Comparison of ENCODE assay signal across 10 mouse cellular contexts in genomic region chr15:97338377-97339060, GRCm38 (mm10).
A peak's percentile ranks its signal among the peaks of the same experiment; 100 is the strongest.
DNase-seq lines count a peak whose midpoint lies in the region; ATAC-seq and TF ChIP-seq lines count a peak whose summit lies in the region.
"Had no signal": no experiment of that assay in that cellular context is flagged by ENCODE, and none has a peak within 500 bp of the region (broad histone marks: within the 10 kb centered on the region; RNA-seq: fewer than 3 reads in every experiment).

No protein-coding gene starts in this region.

- H3K36me3 ChIP-seq in kidney, embryonic 15.5 days, result no peaks in the 10 kb centered on the region
- no peaks in the 10 kb centered on the region for H3K36me3 ChIP-seq in embryonic facial prominence, embryonic 13.5 days
- no peaks in the 10 kb centered on the region for H3K36me3 ChIP-seq in intestine, postnatal 0 days (ENCODE audit: control insufficient read depth, insufficient read depth)
- H3K36me3 ChIP-seq in neural tube, embryonic 13.5 days, result no peaks in the 10 kb centered on the region
- H3K36me3 ChIP-seq: G1E had no signal

- ATAC-seq in kidney, embryonic 15.5 days (replicated peaks; ENCODE audit: low FRiP score), result no peak
- ATAC-seq in embryonic facial prominence, embryonic 13.5 days (ENCODE audit: insufficient number of reproducible peaks, insufficient read depth, low FRiP score, low TSS enrichment, low read depth), result no peak
- no peak for ATAC-seq in intestine, postnatal 0 days
- ATAC-seq in neural tube, embryonic 13.5 days (ENCODE audit: low read depth), result no peak

- H3K4me3 ChIP-seq in kidney, embryonic 15.5 days (replicated peaks), result peak overlapping the region; percentile 26
- peak overlapping the region; percentile 36 for H3K4me3 ChIP-seq in embryonic facial prominence, embryonic 13.5 days
- H3K4me3 ChIP-seq in intestine, postnatal 0 days (ENCODE audit: low read depth, low read length), result no peak overlapping the region
- H3K4me3 ChIP-seq in neural tube, embryonic 13.5 days, result peak overlapping the region; percentile 20
- H3K4me3 ChIP-seq: myocyte had no signal

- no peak for DNase-seq in kidney, adult 8-10 months
- no peak for DNase-seq in ovary, adult 18-20 months (ENCODE audit: low spot score)
- DNase-seq in left cerebral cortex, postnatal 14 days (ENCODE audit: low spot score in 2 of 2), result no peak
- no peak for DNase-seq in left cerebral cortex, adult 18-20 months (ENCODE audit: low spot score in 2 of 2)

- intact Hi-C loops in left cerebral cortex, postnatal 14 days (cut with DNase I), result no loop called here

- peaks cover 24% of the 10 kb centered on the region for H3K4me1 ChIP-seq in kidney, embryonic 15.5 days
- peaks cover 7% of the 10 kb centered on the region; the same call in 1 of the 2 replicates for H3K4me1 ChIP-seq in embryonic facial prominence, embryonic 13.5 days
- H3K4me1 ChIP-seq in intestine, postnatal 0 days (replicated peaks; ENCODE audit: control insufficient read depth, insufficient read depth, low read length), result no peaks in the 10 kb centered on the region
- H3K4me1 ChIP-seq in neural tube, embryonic 13.5 days (replicated peaks), result peaks cover 16% of the 10 kb centered on the region

- H3K4me2 ChIP-seq in kidney, embryonic 15.5 days, result peak overlapping the region; percentile 55
- H3K4me2 ChIP-seq in embryonic facial prominence, embryonic 13.5 days, result peak overlapping the region; percentile 61
- peak overlapping the region; percentile 46 for H3K4me2 ChIP-seq in intestine, postnatal 0 days (replicated peaks; ENCODE audit: low read depth)
- H3K4me2 ChIP-seq in neural tube, embryonic 13.5 days, result peak overlapping the region; percentile 52

- 9% methylated on average over 17 of the region's 17 CpGs for whole genome bisulfite sequencing in kidney, embryonic 15.5 days
- WGBS in embryonic facial prominence, embryonic 13.5 days, result 2% methylated on average over 17 of the region's 17 CpGs
- WGBS in intestine, postnatal 0 days, result 16% methylated on average over 17 of the region's 17 CpGs
- WGBS in neural tube, embryonic 13.5 days, result 4% methylated on average over 17 of the region's 17 CpGs

- no peak for TF ChIP-seq CTCF in intestine, postnatal 0 days (IDR thresholded peaks at IDR 0.05; ENCODE audit: low read depth)

- H3K9ac ChIP-seq in kidney, embryonic 15.5 days, result no peak overlapping the region
- peak overlapping the region; percentile 46 for H3K9ac ChIP-seq in embryonic facial prominence, embryonic 13.5 days
- no peak overlapping the region for H3K9ac ChIP-seq in intestine, postnatal 0 days (ENCODE audit: low read depth, low read length)
- no peak overlapping the region for H3K9ac ChIP-seq in neural tube, embryonic 13.5 days

- H3K27me3 ChIP-seq in kidney, embryonic 15.5 days, result no peaks in the 10 kb centered on the region
- H3K27me3 ChIP-seq in embryonic facial prominence, embryonic 13.5 days, result no peaks in the 10 kb centered on the region
- no peaks in the 10 kb centered on the region for H3K27me3 ChIP-seq in intestine, postnatal 0 days (replicated peaks; ENCODE audit: control insufficient read depth, insufficient read depth, low read length)
- H3K27me3 ChIP-seq in neural tube, embryonic 13.5 days, result no peaks in the 10 kb centered on the region

- peaks cover 4% of the 10 kb centered on the region; the same call in 1 of the 2 replicates for H3K9me3 ChIP-seq in kidney, embryonic 15.5 days (replicated peaks)
- peaks cover 5% of the 10 kb centered on the region; the same call in 1 of the 2 replicates for H3K9me3 ChIP-seq in embryonic facial prominence, embryonic 13.5 days
- no peaks in the 10 kb centered on the region for H3K9me3 ChIP-seq in intestine, postnatal 0 days (ENCODE audit: control insufficient read depth)
- H3K9me3 ChIP-seq in neural tube, embryonic 13.5 days, result peaks cover 22% of the 10 kb centered on the region
- H3K9me3 ChIP-seq: G1E had no signal

- H3K27ac ChIP-seq in kidney, embryonic 15.5 days, result no peak overlapping the region
- H3K27ac ChIP-seq in embryonic facial prominence, embryonic 13.5 days, result no peak overlapping the region
- H3K27ac ChIP-seq in intestine, postnatal 0 days (ENCODE audit: low read depth, low read length), result no peak overlapping the region
- H3K27ac ChIP-seq in neural tube, embryonic 13.5 days (replicated peaks), result no peak overlapping the region
